Mouse (Mus musculus) CH12.LX (cell line): ENCODE data around the gene Syt9. TPM values are rescaled to one million over a fixed set of nuclear protein-coding genes. Genes with fewer than 3 reads are reported as not detected.

ENCODE experiments used
- DNase-seq: peaks from one replicate; pipeline ENCODE4 v3.0.0-alpha.2; 2013; ENCODE audit errors: extremely low read depth
- H3K27ac ChIP-seq: 2 replicates; pipeline ENCODE4 v1.5.1; 2012; ENCODE audit warnings: low read depth, mild to moderate bottlenecking, control low read depth, moderate library complexity; ENCODE audit not compliant: insufficient read depth
- H3K27me3 ChIP-seq: replicated peaks from 2 replicates; pipeline ENCODE3; 2012; ENCODE audit warnings: inconsistent platforms
- H3K36me3 ChIP-seq, 2 experiments: replicated peaks in 1 of 2; 2 replicates each; pipeline versions ENCODE3 to v1.6.1; 2012; ENCODE audit warnings: inconsistent platforms in 1 of 2, low read length in 1 of 2, mild to moderate bottlenecking in 1 of 2, mixed read lengths in 1 of 2, moderate library complexity in 1 of 2; ENCODE audit not compliant: control insufficient read depth in 1 of 2, insufficient read depth in 1 of 2
- H3K4me1 ChIP-seq, 2 experiments: 2 replicates each; pipeline ENCODE4 v1.6.1; 2012; ENCODE audit warnings: inconsistent platforms in 1 of 2, moderate library complexity in 1 of 2; ENCODE audit not compliant: insufficient read depth in 2 of 2, control insufficient read depth in 1 of 2
- H3K4me2 ChIP-seq: 2 replicates; pipeline ENCODE4 v1.6.1; 2012; ENCODE audit warnings: low read depth, mild to moderate bottlenecking, control low read depth; ENCODE audit not compliant: poor library complexity, insufficient read depth, severe bottlenecking
- H3K4me3 ChIP-seq, 3 experiments: fragments of 150-350 bp in 1 of 3; sonication (generic) in 1 of 3; replicated peaks in 1 of 3; 2 replicates each; pipeline versions ENCODE3 to v1.5.1; 2011 to 2012; ENCODE audit warnings: low read depth in 2 of 3, low read length in 2 of 3, mild to moderate bottlenecking in 2 of 3, moderate library complexity in 2 of 3, control low read depth in 1 of 3, improper control_type of control experiment in 1 of 3, inconsistent platforms in 1 of 3, mixed read lengths in 1 of 3; ENCODE audit not compliant: poor library complexity in 1 of 3
- H3K79me2 ChIP-seq: replicated peaks from 2 replicates; pipeline ENCODE4 v1.6.1; 2012; ENCODE audit warnings: mild to moderate bottlenecking, moderate library complexity; ENCODE audit not compliant: control insufficient read depth, poor library complexity, insufficient read depth, severe bottlenecking; ENCODE audit errors: extremely low read depth
- H3K9ac ChIP-seq: 2 replicates; pipeline ENCODE4 v1.6.1; 2012; ENCODE audit warnings: low read depth, mild to moderate bottlenecking, control low read depth, moderate library complexity; ENCODE audit not compliant: insufficient read depth
- H3K9me3 ChIP-seq: replicated peaks from 2 replicates; pipeline ENCODE3; 2012; ENCODE audit warnings: low read length, inconsistent platforms, mixed read lengths
- CHD1 ChIP-seq: IDR thresholded peaks from 2 replicates; pipeline ENCODE4 v1.6.1; 2012; ENCODE audit warnings: low read depth, low read length, improper control_type of control experiment, inconsistent platforms
- CTCF ChIP-seq, 2 experiments: IDR thresholded peaks in 1 of 2; conservative IDR thresholded peaks in 1 of 2; 2 replicates each; pipeline ENCODE4 v1.5.1; 2011 to 2012; ENCODE audit warnings: low read depth in 2 of 2, low read length in 2 of 2, improper control_type of control experiment in 1 of 2, inconsistent platforms in 1 of 2, mild to moderate bottlenecking in 1 of 2, moderate library complexity in 1 of 2
- EP300 ChIP-seq: IDR thresholded peaks from 2 replicates; pipeline ENCODE4 v1.6.1; 2011; ENCODE audit warnings: low read length, improper control_type of control experiment
- ETS1 ChIP-seq: conservative IDR thresholded peaks from 2 replicates; pipeline ENCODE4 v1.6.1; 2012; ENCODE audit warnings: low read depth, mild to moderate bottlenecking, inconsistent platforms, low read length, improper control_type of control experiment, moderate library complexity
- GABPA ChIP-seq: IDR thresholded peaks from 2 replicates; pipeline ENCODE4 v1.6.1; 2012; ENCODE audit warnings: low read depth, low read length, improper control_type of control experiment, inconsistent platforms; ENCODE audit not compliant: insufficient replicate concordance
- HCFC1 ChIP-seq: IDR thresholded peaks from 2 replicates; pipeline ENCODE4 v1.6.1; 2012; ENCODE audit warnings: low read depth, mild to moderate bottlenecking, inconsistent platforms, low read length, improper control_type of control experiment
- IRF4 ChIP-seq: IDR thresholded peaks from 2 replicates; pipeline ENCODE4 v1.6.1; 2014; ENCODE audit warnings: low read depth, mild to moderate bottlenecking, inconsistent platforms, low read length, improper control_type of control experiment
- JUN ChIP-seq: IDR thresholded peaks from 2 replicates; pipeline ENCODE4 v1.6.1; 2011; ENCODE audit warnings: low read depth, mild to moderate bottlenecking, low read length, improper control_type of control experiment, moderate library complexity; ENCODE audit not compliant: insufficient read depth
- JUND ChIP-seq: conservative IDR thresholded peaks from 2 replicates; pipeline ENCODE4 v1.6.1; 2011; ENCODE audit warnings: low read depth, low read length, improper control_type of control experiment
- KAT2A ChIP-seq: IDR thresholded peaks from 2 replicates; pipeline ENCODE4 v1.6.1; 2012; ENCODE audit warnings: low read length, improper control_type of control experiment, inconsistent platforms; ENCODE audit not compliant: insufficient replicate concordance
- MAX ChIP-seq: IDR thresholded peaks from 2 replicates; pipeline ENCODE4 v1.6.1; 2011; ENCODE audit warnings: low read length, improper control_type of control experiment
- MXI1 ChIP-seq: IDR thresholded peaks from 2 replicates; pipeline ENCODE4 v1.6.1; 2011; ENCODE audit warnings: mild to moderate bottlenecking, low read depth, low read length, improper control_type of control experiment
- NELFE ChIP-seq: IDR thresholded peaks from 2 replicates; pipeline ENCODE4 v1.6.1; 2011; ENCODE audit warnings: low read depth, low read length, improper control_type of control experiment
- PAX5 ChIP-seq: IDR thresholded peaks from 2 replicates; pipeline ENCODE4 v1.6.1; 2012; ENCODE audit warnings: low read length, inconsistent platforms, mixed read lengths
- POLR2A ChIP-seq: IDR thresholded peaks from 2 replicates; pipeline ENCODE4 v1.6.1; 2011; ENCODE audit warnings: low read depth, mild to moderate bottlenecking, improper control_type of control experiment, low read length
- POLR2AphosphoS2 ChIP-seq: IDR thresholded peaks from 2 replicates; pipeline ENCODE4 v1.6.1; 2011; ENCODE audit warnings: low read depth, low read length, improper control_type of control experiment
- RAD21 ChIP-seq: IDR thresholded peaks from 2 replicates; pipeline ENCODE4 v1.6.1; 2011; ENCODE audit warnings: low read depth, mild to moderate bottlenecking, low read length, improper control_type of control experiment, moderate library complexity
- RCOR1 ChIP-seq: conservative IDR thresholded peaks from 2 replicates; pipeline ENCODE4 v1.6.1; 2012; ENCODE audit warnings: low read depth, mild to moderate bottlenecking, inconsistent platforms, low read length, improper control_type of control experiment
- SIN3A ChIP-seq: IDR thresholded peaks from 2 replicates; pipeline ENCODE4 v1.6.1; 2012; ENCODE audit warnings: low read length, improper control_type of control experiment, inconsistent platforms
- TCF12 ChIP-seq: IDR thresholded peaks from 2 replicates; pipeline ENCODE4 v1.6.1; 2014; ENCODE audit warnings: low read depth, mild to moderate bottlenecking, inconsistent platforms, low read length, improper control_type of control experiment
- UBTF ChIP-seq: IDR thresholded peaks from 2 replicates; pipeline ENCODE4 v1.6.1; 2012; ENCODE audit warnings: low read depth, mild to moderate bottlenecking, inconsistent platforms, low read length, improper control_type of control experiment, moderate library complexity
- USF1 ChIP-seq: IDR thresholded peaks from 2 replicates; pipeline ENCODE4 v1.6.1; 2014; ENCODE audit warnings: low read depth, mild to moderate bottlenecking, inconsistent platforms, low read length, improper control_type of control experiment
- USF2 ChIP-seq: conservative IDR thresholded peaks from 2 replicates; pipeline ENCODE4 v1.6.1; 2011; ENCODE audit warnings: low read depth, low read length, improper control_type of control experiment
- ZKSCAN1 ChIP-seq: IDR thresholded peaks from 2 replicates; pipeline ENCODE4 v1.6.1; 2012; ENCODE audit warnings: low read depth, inconsistent platforms, low read length, improper control_type of control experiment, borderline replicate concordance
- dilution Hi-C: fragments of 300-500 bp; cut with MboI; formaldehyde crosslinking; loops from 2 replicates; pipeline ENCODE4 v1.14.3; 2020; ENCODE audit warnings: low sequenced_read_pairs; ENCODE audit not compliant: extremely low pct_unique_long_range_greater_than_20kb, extremely low pct_ligation_motif_present
- in situ Hi-C: fragments of 300-500 bp; cut with MboI; formaldehyde crosslinking; loops from 3 replicates; pipeline ENCODE4 v1.14.3; 2019; ENCODE audit warnings: low sequenced_read_pairs, low pct_ligation_motif_present, low pct_unique_long_range_greater_than_20kb, mixed read lengths
- polyA plus RNA-seq: library from polyadenylated mRNA; unstranded; fragments of >175 nt; gene quantifications from 2 replicates; pipeline ENCODE4 v1.2.1, GENCODE M21; 2012; ENCODE audit warnings: low read depth; ENCODE audit not compliant: insufficient read length
- total RNA-seq, 2 experiments: library from RNA; depleted of rRNA; stranded (reverse); fragments of 300-350 nt in 1 of 2; fragments of >200 nt in 1 of 2; gene quantifications; 2 replicates each; pipeline ENCODE4 v1.2.3; 2012 to 2014

The Syt9 gene
- total and polyA plus RNA-seq, 3 experiments, result not detected

DNA sequence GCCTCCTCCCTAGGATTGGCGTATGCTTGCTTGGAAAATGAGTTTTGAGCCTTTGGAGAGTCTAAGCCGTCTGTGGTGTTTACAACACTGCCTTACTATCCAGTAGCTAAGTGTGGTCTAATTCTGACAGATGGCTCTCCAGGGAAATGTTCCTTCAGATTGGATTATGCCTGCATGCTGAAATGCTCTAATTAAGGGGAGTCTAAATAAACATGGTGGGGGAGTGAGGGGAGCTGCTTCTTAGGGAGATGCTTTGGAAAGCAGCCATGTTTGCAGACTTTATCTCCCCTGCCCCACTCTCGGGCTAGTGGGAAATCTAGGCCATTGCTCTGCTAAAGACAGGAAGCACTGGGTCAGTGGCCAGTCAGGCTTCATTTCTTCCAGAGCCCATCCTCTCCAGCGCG lies 84.6 kb downstream of the Syt9 start:
- TF ChIP-seq POLR2AphosphoS2, result no peak
- no peak for TF ChIP-seq MXI1
- TF ChIP-seq RCOR1, result no peak
- no peak for TF ChIP-seq SIN3A
- TF ChIP-seq JUND, result no peak
- no peak for TF ChIP-seq POLR2A
- TF ChIP-seq NELFE, result no peak
- no peak for TF ChIP-seq IRF4
- no peak for TF ChIP-seq KAT2A
- TF ChIP-seq CTCF (conservative IDR thresholded peaks at IDR 0.05 in 1 of 2, IDR thresholded peaks at IDR 0.05 in 1 of 2; ENCODE audit: low read depth in 2 of 2, low read length in 2 of 2), result no peak
- TF ChIP-seq ZKSCAN1, result no peak
- Histone ChIP-seq H3K79me2 (no peaks in the 10 kb centered on the region), H3K4me1 (peaks cover 0 to 4% of the 10 kb centered on the region in 2 experiments; a peak in 1 of 4 replicates), H3K27ac (no peak overlapping the region), H3K9ac (no peak overlapping the region), H3K4me3 (no peak overlapping the region), H3K4me2 (no peak overlapping the region), H3K27me3 (no peaks in the 10 kb centered on the region), H3K36me3 (no peaks in the 10 kb centered on the region), H3K9me3 (no peaks in the 10 kb centered on the region)
- dilution Hi-C loops (no loop called here), in situ Hi-C loops (no loop called here)
- no peak for DNase-seq

- no peak for DNase-seq
These were observed 90.6 kb downstream of the Syt9 start for GRCm38 (mm10) chr7:107461167-107461566.

More at GRCm38 (mm10) chr7:107461167-107461566, 90.6 kb downstream of the Syt9 start:
- no peak overlapping the region for H3K4me3 ChIP-seq
- no peaks in the 10 kb centered on the region for H3K27me3 ChIP-seq
- dilution Hi-C loops (no loop called here), in situ Hi-C loops (no loop called here)
- peaks cover 0 to 4% of the 10 kb centered on the region in 2 experiments; a peak in 1 of 4 replicates for H3K4me1 ChIP-seq
- H3K9me3 ChIP-seq, result no peaks in the 10 kb centered on the region
- no peak overlapping the region for H3K9ac ChIP-seq
- H3K4me2 ChIP-seq, result no peak overlapping the region
- no peak overlapping the region for H3K27ac ChIP-seq
- no peaks in the 10 kb centered on the region for H3K79me2 ChIP-seq
- no peak for TF ChIP-seq PAX5
- no peak for TF ChIP-seq ETS1
- TF ChIP-seq MAX, result no peak
- no peak for TF ChIP-seq EP300
- no peak for TF ChIP-seq IRF4
- TF ChIP-seq RAD21, result no peak
- no peak for TF ChIP-seq JUN
- no peak for TF ChIP-seq NELFE
- TF ChIP-seq RCOR1, result no peak
- TF ChIP-seq GABPA, result no peak
- no peak for TF ChIP-seq CHD1
- TF ChIP-seq TCF12, result no peak
- TF ChIP-seq USF1, result no peak
- TF ChIP-seq HCFC1, result no peak
- TF ChIP-seq UBTF, result no peak
- no peak for TF ChIP-seq USF2
- TF ChIP-seq ZKSCAN1, result no peak
- no peaks in the 10 kb centered on the region for H3K36me3 ChIP-seq
